22 mouse cellular contexts compared by ENCODE assay signal in genomic region chr7:122381560-122381959, GRCm38 (mm10).
A peak's percentile ranks its signal among the peaks of the same experiment; 100 is the strongest.
DNase-seq lines count a peak whose midpoint lies in the region; ATAC-seq and TF ChIP-seq lines count a peak whose summit lies in the region.
"Had no signal": no experiment of that assay in that cellular context is flagged by ENCODE, and none has a peak within 500 bp of the region (broad histone marks: within the 10 kb centered on the region; RNA-seq: fewer than 3 reads in every experiment).

No protein-coding gene starts in this region.

- TF ChIP-seq POLR2A in cerebellum, adult 2 months (IDR thresholded peaks at IDR 0.05; ENCODE audit: borderline replicate concordance, insufficient read depth, low read length) = no peak

- H3K9me3 ChIP-seq in limb, embryonic 10.5 days (replicated peaks) = no peaks in the 10 kb centered on the region
- H3K9me3 ChIP-seq: forebrain, embryonic 13.5 days; limb, embryonic 15.5 days; midbrain, embryonic 12.5 days; neural tube, embryonic 15.5 days had no signal

- TF ChIP-seq CTCF in cerebellum, adult 2 months (IDR thresholded peaks at IDR 0.05; ENCODE audit: borderline replicate concordance, insufficient read depth, low read depth, low read length) = peak; percentile 38; the same call in 1 of the 2 replicates

- H3K27me3 ChIP-seq in cerebellum, adult 2 months (ENCODE audit: control insufficient read depth, insufficient read depth, low read length) = no peaks in the 10 kb centered on the region
- H3K27me3 ChIP-seq in limb, embryonic 10.5 days (ENCODE audit: low read depth, poor library complexity, severe bottlenecking) = no peaks in the 10 kb centered on the region
- H3K27me3 ChIP-seq: forebrain, embryonic 13.5 days; limb, embryonic 15.5 days; midbrain, embryonic 12.5 days; neural tube, embryonic 15.5 days had no signal

- peak overlapping the region; percentile 74 for H3K27ac ChIP-seq in cerebellum, adult 2 months (ENCODE audit: insufficient read depth, low read length)
- H3K27ac ChIP-seq in limb, embryonic 10.5 days = no peak overlapping the region
- H3K27ac ChIP-seq: forebrain, embryonic 13.5 days; limb, embryonic 15.5 days; midbrain, embryonic 12.5 days; neural tube, embryonic 15.5 days had no signal

- no peaks in the 10 kb centered on the region for H3K36me3 ChIP-seq in limb, embryonic 10.5 days
- H3K36me3 ChIP-seq: limb, embryonic 15.5 days; midbrain, embryonic 12.5 days; neural tube, embryonic 15.5 days had no signal

- H3K4me3 ChIP-seq in cerebellum, adult 2 months (replicated peaks; ENCODE audit: insufficient read depth, low read depth, low read length) = no peak overlapping the region
- 0 out of 2 replicates have a peak overlapping the region, but pooled peaks have one; percentile 6 for H3K4me3 ChIP-seq in limb, embryonic 10.5 days
- H3K4me3 ChIP-seq: forebrain, embryonic 13.5 days; limb, embryonic 15.5 days; midbrain, embryonic 12.5 days; myocyte; neural tube, embryonic 15.5 days had no signal

- WGBS in cerebellum, adult 2 months = 42% methylated on average over 10 of the region's 10 CpGs
- 31% methylated on average over 10 of the region's 10 CpGs for WGBS in limb, embryonic 10.5 days

- peak; percentile 50 to 52 for DNase-seq in cerebellum, adult 2 months
- DNase-seq in cerebellum, adult 11 months = no peak
- peak; percentile 37 for DNase-seq in retina, embryonic 14.5 days (ENCODE audit: low spot score)
- no peak for DNase-seq in retina, postnatal 1 day
- DNase-seq in limb, embryonic 10.5 days (ENCODE audit: low spot score) = no peak
- no peak for DNase-seq in left cerebral cortex, adult 11 months (ENCODE audit: low spot score)
- DNase-seq: adrenal gland, postnatal 25 days; gastrocnemius, postnatal 36 days; heart, postnatal 10 days; kidney, adult 2 months; kidney, postnatal 25 days; lung, adult 18-20 months; right cerebral cortex, postnatal 4 days had no signal

- peaks cover 35% of the 10 kb centered on the region for H3K4me1 ChIP-seq in cerebellum, adult 2 months (ENCODE audit: control insufficient read depth, insufficient read depth, low read length)
- peaks cover 29% of the 10 kb centered on the region for H3K4me1 ChIP-seq in limb, embryonic 10.5 days

- no peak for ATAC-seq in erythroid progenitor cell, adult 5-6 weeks (replicated peaks; ENCODE audit: low FRiP score, poor library complexity, severe bottlenecking)
- ATAC-seq: activated CD4-positive, CD25-positive, alpha-beta regulatory T cell, adult 4 months; forebrain, embryonic 13.5 days; hindbrain, embryonic 16.5 days; Patski had no signal

Comparison
In these comparisons a context has a peak if more than half of its experiments do, and no peak if none do; other contexts are left out.
1. DNase-seq: peak in cerebellum, adult 2 months (2 of 2) and retina, embryonic 14.5 days (single experiment); none in cerebellum, adult 11 months (single experiment), retina, postnatal 1 day (single experiment), limb, embryonic 10.5 days (single experiment) and left cerebral cortex, adult 11 months (single experiment).